8 mouse cellular contexts compared by ENCODE assay signal in genomic region chr13:23312909-23313669, GRCm38 (mm10). TPM values are rescaled to one million over a fixed set of nuclear protein-coding genes. Genes with fewer than 3 reads are reported as not detected.
DNase-seq lines count a peak whose midpoint lies in the region; ATAC-seq and TF ChIP-seq lines count a peak whose summit lies in the region.

No protein-coding gene starts in this region.

- intact Hi-C loops in heart, postnatal 14 days (cut with DNase I) = no loop called here

- no peaks in the 10 kb centered on the region; the same call in 1 of the 2 replicates for H3K4me1 ChIP-seq in heart, postnatal 0 days (ENCODE audit: control insufficient read depth, insufficient read depth)
- H3K4me1 ChIP-seq in hindbrain, embryonic 16.5 days (ENCODE audit: control insufficient read depth, insufficient read depth, low read depth, low read length) = peaks cover 21% of the 10 kb centered on the region
- H3K4me1 ChIP-seq in midbrain, embryonic 16.5 days (ENCODE audit: control insufficient read depth, insufficient read depth, low read length) = peaks cover 14% of the 10 kb centered on the region; the same call in 1 of the 2 replicates

- no peak for ATAC-seq in heart, postnatal 0 days (ENCODE audit: insufficient read depth, low read depth)
- ATAC-seq in hindbrain, embryonic 16.5 days = peak; percentile 38; the same call in 1 of the 2 replicates
- ATAC-seq in midbrain, embryonic 16.5 days = peak; percentile 48; the same call in 1 of the 2 replicates

- H3K9ac ChIP-seq in heart, postnatal 0 days (replicated peaks; ENCODE audit: low read depth, low read length) = no peak overlapping the region
- peak overlapping the region; percentile 33 for H3K9ac ChIP-seq in hindbrain, embryonic 16.5 days (ENCODE audit: low read depth, low read length)
- H3K9ac ChIP-seq in midbrain, embryonic 16.5 days (ENCODE audit: low read depth, low read length) = peak overlapping the region; percentile 23; the same call in 1 of the 2 replicates

- no peaks in the 10 kb centered on the region for H3K36me3 ChIP-seq in heart, postnatal 0 days (replicated peaks; ENCODE audit: control insufficient read depth, insufficient read depth, low read length)
- H3K36me3 ChIP-seq in hindbrain, embryonic 16.5 days (ENCODE audit: control insufficient read depth, insufficient read depth, low read length) = no peaks in the 10 kb centered on the region
- no peaks in the 10 kb centered on the region for H3K36me3 ChIP-seq in midbrain, embryonic 16.5 days (ENCODE audit: control insufficient read depth, insufficient read depth, low read length)

- no peak for TF ChIP-seq EP300 in heart, postnatal 0 days (IDR thresholded peaks at IDR 0.05; ENCODE audit: low read depth)

- no peak for DNase-seq in heart, postnatal 0 days (ENCODE audit: low spot score)
- no peak for DNase-seq in heart, postnatal 14 days
- DNase-seq in embryo, embryonic 10.5 days (ENCODE audit: low spot score) = peak; percentile 72
- no peak for DNase-seq in urinary bladder, adult 18-20 months (ENCODE audit: low spot score in 2 of 2)
- no peak for DNase-seq in thymus, postnatal 10 days (ENCODE audit: low spot score in 2 of 2)
- no peak for DNase-seq in layer of hippocampus, postnatal 10 days (ENCODE audit: low spot score in 2 of 2)

- no peaks in the 10 kb centered on the region for H3K9me3 ChIP-seq in heart, postnatal 0 days (replicated peaks; ENCODE audit: control insufficient read depth, low read length)
- H3K9me3 ChIP-seq in hindbrain, embryonic 16.5 days (ENCODE audit: control insufficient read depth, low read length) = no peaks in the 10 kb centered on the region
- no peaks in the 10 kb centered on the region for H3K9me3 ChIP-seq in midbrain, embryonic 16.5 days (replicated peaks; ENCODE audit: control insufficient read depth, low read length, poor library complexity, severe bottlenecking)

- H3K27me3 ChIP-seq in heart, postnatal 0 days (ENCODE audit: control insufficient read depth, insufficient read depth, low read length) = peaks cover 63% of the 10 kb centered on the region
- H3K27me3 ChIP-seq in hindbrain, embryonic 16.5 days (replicated peaks; ENCODE audit: control insufficient read depth, insufficient read depth, low read length) = peaks cover 57% of the 10 kb centered on the region
- peaks cover 34% of the 10 kb centered on the region for H3K27me3 ChIP-seq in midbrain, embryonic 16.5 days (ENCODE audit: control insufficient read depth, insufficient read depth, low read depth, low read length)

- TF ChIP-seq CTCF in heart, postnatal 0 days (IDR thresholded peaks at IDR 0.05; ENCODE audit: low read depth) = no peak

- peak overlapping the region; percentile 39 for H3K4me3 ChIP-seq in heart, postnatal 0 days (ENCODE audit: low read depth, low read length)
- H3K4me3 ChIP-seq in hindbrain, embryonic 16.5 days (ENCODE audit: low read length) = peak overlapping the region; percentile 46
- peak overlapping the region; percentile 35 for H3K4me3 ChIP-seq in midbrain, embryonic 16.5 days (ENCODE audit: low read depth, low read length)

- no peak overlapping the region for H3K27ac ChIP-seq in heart, postnatal 0 days (ENCODE audit: low read depth)
- H3K27ac ChIP-seq in hindbrain, embryonic 16.5 days (ENCODE audit: low read depth, low read length) = no peak overlapping the region
- no peak overlapping the region for H3K27ac ChIP-seq in midbrain, embryonic 16.5 days (ENCODE audit: low read length)

- peak overlapping the region; percentile 59 for H3K4me2 ChIP-seq in heart, postnatal 0 days (ENCODE audit: low read depth, low read length)
- H3K4me2 ChIP-seq in hindbrain, embryonic 16.5 days (ENCODE audit: low read length) = peak overlapping the region; percentile 66
- peak overlapping the region; percentile 77 for H3K4me2 ChIP-seq in midbrain, embryonic 16.5 days (ENCODE audit: low read length)

- WGBS in heart, postnatal 0 days = 2% methylated on average over 42 of the region's 42 CpGs
- WGBS in hindbrain, embryonic 16.5 days = under 1% methylated on average over 42 of the region's 42 CpGs
- WGBS in midbrain, embryonic 16.5 days = under 1% methylated on average over 42 of the region's 42 CpGs

RNA-seq across cellular contexts. Expression of gene Zfp322a, which starts 55.9 kb away (rescaled TPM):
- 10.0 and 11.9 TPM in 2 replicates for total RNA-seq in heart, postnatal 0 days (2014; rRNA removed; ENCODE audit: low replicate concordance)
- 27.0 and 28.1 TPM in 2 replicates for polyA plus RNA-seq in heart, postnatal 0 days (2015; fragmentation: Nextera tagmentation; extraction: Ambion mirVana)
- total RNA-seq in heart, postnatal 14 days (2021) = 10 to 100 TPM; 18.8 to 21.7 TPM
- polyA plus RNA-seq in hindbrain, embryonic 16.5 days (2015; fragmentation: Nextera tagmentation; extraction: Ambion mirVana) = 46.2 and 48.2 TPM in 2 replicates
- 55.5 and 57.4 TPM in 2 replicates for polyA plus RNA-seq in midbrain, embryonic 16.5 days (2015; fragmentation: Nextera tagmentation; extraction: Ambion mirVana)
- 10 to 100 TPM; 37.0 to 40.8 TPM for total RNA-seq in layer of hippocampus, postnatal 10 days (2021)
